Mouse (Mus musculus) CD4-positive helper T cell, adult 2 months (primary cell): ENCODE measurements at regions not wholly inside any gene's neighbourhood (a gene's known extent, or its start where the extent isn't known, plus 50 kb on each side); places are given as distances from the start of the nearest gene placed in this dataset.

Experiments used
- DNase-seq: peaks from one replicate; pipeline ENCODE4 v3.0.0-alpha.2; 2012; ENCODE audit warnings: low read depth, missing footprints, low spot score

DNA sequence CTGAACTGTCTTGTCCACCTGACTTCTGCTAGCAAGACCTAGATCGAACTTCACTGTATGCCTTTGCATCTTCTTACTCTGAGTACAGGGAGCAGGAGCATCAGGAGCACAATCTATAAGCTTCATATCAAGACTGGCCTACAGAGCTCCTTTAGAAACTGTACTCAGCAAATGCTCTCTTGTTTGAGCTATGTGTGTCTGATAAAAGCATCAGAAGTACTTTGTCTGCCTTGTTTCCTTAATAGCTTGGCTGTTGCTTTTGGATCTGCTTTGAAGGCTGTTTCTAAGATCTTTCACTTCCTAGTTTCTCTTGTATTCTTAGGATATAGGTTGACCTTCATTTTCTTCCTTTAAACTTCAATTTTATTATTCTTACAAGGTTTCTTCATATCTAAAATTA lies 175.3 kb upstream of the Cypt12 start:
- DNase-seq, result no peak

GRCm38 (mm10) chr3:17779152-17779551 lies 169.1 kb upstream of the Cypt12 start:
- DNase-seq, result no peak

DNA sequence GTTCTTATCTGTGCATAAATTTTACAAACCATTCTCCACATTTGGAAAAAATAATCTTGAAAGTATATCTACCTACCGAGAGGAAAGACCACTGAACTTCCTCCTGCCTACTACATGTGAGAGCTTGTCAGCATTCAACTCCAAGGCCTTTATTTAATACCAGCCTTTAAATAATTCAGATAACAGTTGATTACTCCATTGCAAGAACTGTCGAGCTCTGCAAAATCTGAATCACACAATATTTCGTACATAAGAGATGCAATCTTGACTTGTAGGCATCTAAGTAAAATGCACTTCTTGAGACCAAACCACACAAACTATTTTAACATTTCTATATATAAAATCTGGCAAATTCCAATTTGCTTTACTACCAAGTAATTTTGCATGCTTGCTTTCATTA lies 164.1 kb upstream of the Cypt12 start:
- no peak for DNase-seq

GRCm38 (mm10) chr3:17784587-17784986 lies 163.6 kb upstream of the Cypt12 start:
- no peak for DNase-seq

DNA sequence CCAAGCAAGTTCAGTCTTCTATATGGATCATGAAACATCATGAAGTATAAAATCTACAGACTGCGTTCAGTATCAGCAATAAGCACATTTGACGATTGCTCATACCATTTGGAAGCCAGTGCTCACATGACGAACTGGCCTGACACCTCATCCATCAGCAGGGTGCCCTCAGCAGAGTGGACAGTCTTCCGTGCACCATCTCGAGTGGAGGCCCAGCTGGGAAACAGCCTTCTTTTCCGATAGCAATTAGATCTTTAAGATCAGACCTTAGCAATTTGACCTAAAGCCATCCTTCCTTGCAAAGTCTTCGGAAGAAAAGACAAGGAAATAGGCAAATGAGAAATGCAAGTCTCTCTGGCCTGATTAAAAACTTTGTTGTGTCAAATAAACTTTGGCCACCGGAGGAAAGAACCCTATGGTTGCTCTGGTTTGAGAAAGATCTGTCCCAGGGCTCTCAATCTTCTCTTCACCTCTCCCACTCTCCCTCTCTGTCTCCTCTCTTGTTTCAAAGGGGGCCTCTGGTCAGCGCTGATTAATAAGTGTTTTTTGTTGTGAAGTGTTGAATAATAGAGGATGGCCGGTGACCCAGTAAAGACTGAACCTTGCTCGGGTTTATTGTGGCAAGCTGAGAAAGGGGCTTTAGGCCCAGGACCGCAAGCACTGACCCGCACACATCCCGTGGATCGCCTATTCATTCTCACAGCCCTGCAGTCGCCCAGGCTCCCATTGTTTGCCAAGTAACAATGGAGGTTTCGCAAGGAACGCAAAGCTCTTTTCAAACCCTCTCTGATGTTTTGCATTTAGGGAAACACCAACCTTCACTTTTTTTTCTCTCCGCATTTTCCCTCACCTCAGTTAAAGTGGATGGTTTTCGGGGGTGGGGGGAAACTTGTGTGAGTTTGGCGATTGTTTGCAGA lies 162.8 kb upstream of the Cypt12 start:
- no peak for DNase-seq

DNA sequence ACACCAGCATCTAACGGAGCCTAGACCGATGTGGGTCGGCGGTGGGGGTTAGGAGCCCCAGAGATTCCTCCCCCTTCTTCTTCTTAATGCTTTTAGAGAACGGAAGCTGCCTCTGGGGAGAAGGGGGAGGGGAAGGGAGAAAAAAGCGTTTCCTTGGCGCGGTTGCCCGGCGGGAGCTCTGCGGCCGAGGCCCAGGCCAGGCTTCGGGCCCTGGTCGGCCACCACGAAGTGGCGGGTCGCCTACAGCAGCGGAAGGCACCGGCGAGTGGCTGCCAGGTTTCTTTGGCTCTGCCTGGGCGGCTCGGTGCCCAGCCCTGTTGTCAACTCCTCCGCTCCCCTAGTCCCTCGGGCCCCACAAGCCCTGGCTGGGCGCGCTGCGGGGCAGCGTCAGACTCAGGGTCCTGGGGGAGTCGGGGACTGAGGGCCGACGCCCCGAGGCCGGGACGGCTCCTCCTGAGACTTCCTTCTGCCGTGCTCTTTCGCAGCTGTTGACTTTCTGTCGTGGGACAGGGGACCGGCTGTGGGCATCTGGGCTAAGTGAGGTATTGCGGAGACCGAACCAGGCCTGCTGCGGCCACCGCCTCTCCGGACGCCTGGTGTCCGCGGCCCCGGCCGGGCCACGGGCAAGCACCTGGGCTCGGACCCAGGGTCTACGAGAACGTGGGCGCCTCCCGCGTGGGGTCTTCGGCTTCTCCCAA lies 162.0 kb upstream of the Cypt12 start:
- DNase-seq, result no peak

- no peak for DNase-seq
These were observed 161.3 kb upstream of the Cypt12 start for GRCm38 (mm10) chr3:17786721-17787442.

GRCm38 (mm10) chr3:17787443-17788333 lies 160.5 kb upstream of the Cypt12 start:
- no peak for DNase-seq

DNA sequence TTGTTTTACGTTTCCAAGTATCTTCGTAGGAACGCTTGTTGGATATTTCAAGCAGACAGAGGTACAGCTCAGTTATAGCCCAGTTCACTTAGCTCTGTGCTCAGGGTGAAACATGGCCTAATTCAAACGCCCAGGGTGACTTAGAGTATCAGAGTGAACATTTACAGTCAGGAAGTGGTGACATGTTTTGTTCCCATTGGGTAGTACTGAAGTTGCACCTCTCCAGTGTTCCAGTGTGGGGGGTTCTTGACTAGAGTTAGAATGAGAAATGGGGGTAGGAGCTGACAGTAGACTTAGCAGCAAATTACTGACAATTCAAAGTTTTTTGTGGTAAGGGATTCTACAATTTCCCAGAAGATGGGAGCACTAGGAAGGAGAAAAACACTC lies 159.9 kb upstream of the Cypt12 start:
- no peak for DNase-seq

DNA sequence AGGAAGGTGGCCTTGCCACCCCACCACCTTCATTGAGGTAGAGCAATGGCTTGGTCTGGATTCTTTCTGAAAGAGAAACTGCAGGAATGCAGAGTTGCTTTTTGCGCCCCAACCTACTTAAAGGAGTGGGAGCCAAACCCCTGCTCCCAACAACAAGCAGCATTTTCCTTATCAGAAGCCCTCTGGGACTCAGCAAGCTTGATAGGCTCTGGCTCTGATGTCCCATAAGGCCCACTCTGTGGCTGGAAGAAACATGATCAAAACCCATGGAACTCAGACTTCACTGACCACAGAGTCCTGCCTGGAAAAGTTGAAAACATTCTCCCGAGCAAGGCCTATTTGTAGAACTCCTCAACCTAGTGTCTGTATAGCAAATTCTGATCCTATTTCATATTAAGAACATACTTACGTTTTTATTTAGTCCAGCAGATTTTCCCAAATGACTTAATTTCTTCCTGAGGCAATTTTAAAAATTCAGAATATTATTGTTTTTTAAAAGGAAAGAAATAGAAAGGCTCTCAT lies 159.4 kb upstream of the Cypt12 start:
- no peak for DNase-seq

- DNase-seq, result no peak
These were observed 158.6 kb upstream of the Cypt12 start for GRCm38 (mm10) chr3:17789454-17790196.

GRCm38 (mm10) chr3:17790331-17790730 lies 157.9 kb upstream of the Cypt12 start:
- no peak for DNase-seq

GRCm38 (mm10) chr3:17790816-17791215 lies 157.4 kb upstream of the Cypt12 start:
- DNase-seq, result no peak

GRCm38 (mm10) chr3:17791381-17792320 lies 156.6 kb upstream of the Cypt12 start:
- no peak for DNase-seq

GRCm38 (mm10) chr3:17792537-17793039 lies 155.6 kb upstream of the Cypt12 start:
- DNase-seq, result no peak

DNA sequence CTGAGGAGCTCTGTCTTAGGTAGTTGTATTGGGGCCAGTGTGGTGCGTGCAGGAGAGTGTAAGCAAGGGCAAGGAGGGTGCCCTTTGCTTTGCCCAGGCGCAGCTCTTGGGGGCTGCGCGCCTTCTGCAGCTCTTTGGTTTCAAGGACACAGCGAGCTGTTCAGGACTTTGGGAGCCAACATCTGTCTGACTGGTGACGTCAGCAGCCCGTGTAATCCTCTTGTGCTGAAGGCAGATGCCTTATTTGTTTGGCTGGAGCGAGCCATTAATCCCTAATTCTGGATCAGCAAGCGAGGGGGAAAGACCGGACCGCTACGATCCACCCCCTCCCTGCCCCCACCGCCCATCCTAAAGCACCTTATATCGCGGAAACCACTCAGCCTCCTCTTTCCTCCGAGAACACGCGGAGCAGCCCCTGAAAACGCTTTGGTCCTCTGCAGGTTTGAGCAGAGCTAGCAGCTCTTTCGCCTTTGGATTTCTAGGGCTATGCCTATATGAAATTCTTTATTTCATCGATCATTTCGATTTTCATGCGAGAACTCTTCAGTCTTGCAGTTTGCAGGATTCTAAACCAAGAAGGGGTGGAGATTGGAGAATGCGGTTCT lies 154.5 kb upstream of the Cypt12 start:
- no peak for DNase-seq

DNA sequence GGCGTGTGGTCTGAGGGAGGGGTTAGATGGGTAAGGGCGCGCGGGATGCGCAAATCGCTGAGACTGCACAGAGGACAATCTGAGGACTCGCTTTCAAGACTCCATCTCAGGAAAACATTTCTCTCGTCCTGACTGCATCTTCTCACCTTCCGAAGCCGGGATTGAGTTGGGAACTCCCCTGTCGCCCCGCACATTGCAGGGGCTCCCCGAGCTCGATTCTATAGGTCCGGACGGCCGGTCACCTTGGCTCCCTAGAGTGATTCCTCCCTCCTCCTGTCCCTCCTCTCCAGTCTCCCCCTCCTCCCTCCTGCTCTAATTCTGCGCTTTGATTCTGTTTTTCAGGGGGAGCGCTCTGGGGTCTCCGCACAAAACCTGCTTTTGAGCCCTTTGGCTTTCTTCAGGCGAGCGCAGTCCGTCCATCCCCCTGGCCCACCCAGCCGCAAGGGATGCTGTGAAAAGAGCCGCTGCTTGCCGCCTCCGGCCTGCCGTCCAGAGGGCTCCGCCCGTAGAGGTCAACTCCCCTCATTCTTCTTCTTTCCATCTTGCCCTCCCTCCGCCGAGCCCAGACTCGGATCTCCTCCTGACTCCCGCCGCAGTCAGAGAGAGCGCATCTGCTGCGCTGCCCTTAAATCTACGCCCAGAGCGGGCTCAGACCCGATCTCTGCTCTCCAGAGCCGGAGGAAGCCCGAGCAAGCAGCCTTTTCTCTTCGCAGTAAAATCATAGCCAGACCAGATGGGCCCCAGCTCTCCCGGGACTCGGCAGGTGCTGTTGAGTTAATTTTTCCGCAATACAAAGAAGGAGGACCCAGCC lies 153.8 kb upstream of the Cypt12 start:
- no peak for DNase-seq
